Mouse (Mus musculus) ES-E14 (cell line): ENCODE data around the gene Rbl1.

Experiments
- CHD2 ChIP-seq: IDR thresholded peaks from 2 replicates; pipeline ENCODE4 v1.6.1; 2014; ENCODE audit warnings: mild to moderate bottlenecking, low read depth, low read length, inconsistent platforms
- MAFK ChIP-seq: IDR thresholded peaks from 2 replicates; pipeline ENCODE4 v1.6.1; 2014; ENCODE audit warnings: mild to moderate bottlenecking, low read depth, low read length, inconsistent platforms; ENCODE audit not compliant: insufficient read depth
- ZC3H11A ChIP-seq: IDR thresholded peaks from 2 replicates; pipeline ENCODE4 v1.6.1; 2012; ENCODE audit warnings: low read depth, mild to moderate bottlenecking, inconsistent platforms, low read length, borderline replicate concordance
- ZNF384 ChIP-seq: IDR thresholded peaks from 2 replicates; pipeline ENCODE4 v1.6.1; 2012; ENCODE audit warnings: low read depth, low read length, inconsistent platforms

DNA sequence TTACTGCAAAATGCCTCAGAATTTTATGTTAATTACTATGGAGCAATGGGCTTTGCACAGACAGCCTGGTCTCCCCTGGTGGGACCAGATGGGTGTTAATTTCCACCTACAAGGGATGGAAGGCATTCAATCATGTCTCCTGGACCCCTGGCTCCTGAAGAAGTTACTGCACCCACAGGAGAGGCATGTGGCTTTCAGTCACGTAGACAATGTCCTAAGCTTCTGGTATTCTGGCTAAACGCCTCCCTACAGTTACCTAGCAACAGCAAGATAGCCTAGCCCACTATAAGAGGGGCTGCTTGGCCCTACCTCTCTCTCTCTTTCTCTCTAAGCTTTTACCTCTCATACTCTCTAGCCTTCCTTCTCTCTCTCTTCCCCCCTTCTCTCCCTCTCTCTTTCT is 102.1 kb downstream of the Rbl1 start:
- no peak for TF ChIP-seq ZNF384
- no peak for TF ChIP-seq MAFK
- TF ChIP-seq ZC3H11A: no peak
- no peak for TF ChIP-seq CHD2
